Mouse (Mus musculus) WW6 (cell line): ENCODE results near the gene Gm5129.
"Not testable (repeated sequence)": the region's sequence is repeated elsewhere in the genome, so short reads cannot be mapped to it uniquely, and the experiment has no call there.

Experiments
- DNase-seq: peaks from one replicate; pipeline ENCODE4 v3.0.0-alpha.2; 2013; ENCODE audit warnings: low read depth, low spot score

Gm5129 gene

DNA sequence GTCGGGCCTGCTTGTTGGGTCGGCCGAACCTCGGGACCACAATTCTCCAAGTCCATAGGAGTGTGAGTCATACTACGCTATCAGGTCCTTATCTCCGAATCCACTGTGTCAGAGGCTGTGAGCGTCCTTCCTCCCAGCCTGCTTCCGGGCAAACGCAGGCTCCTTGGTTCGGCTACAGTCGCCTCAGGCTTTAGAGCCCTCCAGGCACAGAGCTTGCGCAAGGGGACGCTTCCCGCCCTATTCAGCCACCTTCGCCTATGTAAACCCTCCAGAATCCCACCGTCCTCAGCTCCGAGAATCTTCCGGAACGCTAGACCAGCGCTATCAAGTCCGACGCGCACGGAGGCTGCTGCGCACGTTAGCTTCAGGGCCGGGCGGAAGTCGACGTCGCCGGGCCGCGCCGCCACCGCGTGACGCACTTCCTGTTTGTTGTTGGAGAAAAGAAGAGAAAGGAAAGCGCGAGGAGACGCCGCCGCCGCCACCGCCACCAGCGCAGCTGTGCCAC lies at the start of gene Gm5129, which contains the start of gene Dnajb6:
Gene Gm5129, minus strand, starts transcription at position 380 of the 505 bp plus-strand sequence.
Gene Dnajb6, plus strand, starts transcription at position 132 of the 505 bp plus-strand sequence.
- DNase-seq: peak; percentile 86

DNA sequence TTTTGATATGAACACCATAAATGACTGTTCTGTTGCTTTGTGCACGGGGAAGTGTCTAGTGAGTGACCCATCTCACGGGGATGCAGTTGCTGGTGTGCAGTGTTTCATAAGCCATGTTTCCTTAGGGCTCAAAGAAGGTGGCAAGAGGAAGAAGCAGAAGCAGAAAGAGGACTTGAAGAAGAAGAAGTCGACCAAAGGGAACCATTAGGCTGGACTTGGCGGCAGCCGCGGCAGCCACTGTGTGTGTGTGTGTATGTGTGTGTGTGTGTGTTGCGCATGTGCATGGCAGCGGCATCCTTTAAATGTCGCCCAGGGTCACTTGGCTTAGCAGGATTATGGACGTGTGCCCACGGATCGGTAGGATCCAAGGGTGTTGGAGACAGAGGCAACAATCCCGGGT lies 49.2 kb upstream of the Gm5129 start:
- DNase-seq: not testable (repeated sequence)

DNA sequence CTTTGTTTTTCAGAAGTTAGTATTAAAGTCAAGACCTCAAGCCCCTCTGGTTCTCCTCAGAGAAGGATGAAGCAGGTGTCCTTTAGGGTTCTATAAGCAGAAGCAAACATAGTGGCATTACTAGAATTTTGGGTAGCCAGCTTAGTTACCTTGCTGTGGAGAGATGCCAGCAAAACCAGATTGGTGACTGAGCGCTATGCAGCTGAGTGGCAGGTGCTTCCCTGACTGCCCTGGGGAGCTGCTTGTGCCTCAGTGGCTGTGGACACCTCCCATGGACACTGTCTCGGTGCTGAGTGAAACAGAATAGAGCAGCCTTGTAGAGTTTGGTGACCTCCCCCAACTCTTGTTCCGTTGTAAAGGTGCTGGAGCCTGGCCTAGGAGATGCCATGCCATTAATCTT lies 46.5 kb upstream of the Gm5129 start:
- no peak for DNase-seq

DNA sequence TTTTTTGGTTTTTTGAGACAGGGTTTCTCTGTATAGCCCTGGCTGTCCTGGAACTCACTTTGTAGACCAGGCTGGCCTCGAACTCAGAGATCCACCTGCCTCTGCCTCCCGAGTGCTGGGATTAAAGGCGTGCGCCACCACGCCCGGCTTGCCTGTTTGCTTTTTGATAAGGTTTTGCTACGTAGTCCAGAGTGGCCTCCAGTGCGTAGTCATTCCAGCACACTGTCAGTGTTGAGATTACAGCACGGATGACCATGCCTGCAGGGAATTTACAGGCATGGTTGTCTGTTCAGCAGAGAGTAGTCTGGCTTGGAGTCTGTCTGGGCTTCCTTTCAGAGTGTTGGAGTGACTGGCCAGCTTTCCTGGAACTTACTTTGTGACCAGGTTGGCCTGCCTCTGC lies 44.0 kb upstream of the Gm5129 start:
- DNase-seq: not testable (repeated sequence)

DNA sequence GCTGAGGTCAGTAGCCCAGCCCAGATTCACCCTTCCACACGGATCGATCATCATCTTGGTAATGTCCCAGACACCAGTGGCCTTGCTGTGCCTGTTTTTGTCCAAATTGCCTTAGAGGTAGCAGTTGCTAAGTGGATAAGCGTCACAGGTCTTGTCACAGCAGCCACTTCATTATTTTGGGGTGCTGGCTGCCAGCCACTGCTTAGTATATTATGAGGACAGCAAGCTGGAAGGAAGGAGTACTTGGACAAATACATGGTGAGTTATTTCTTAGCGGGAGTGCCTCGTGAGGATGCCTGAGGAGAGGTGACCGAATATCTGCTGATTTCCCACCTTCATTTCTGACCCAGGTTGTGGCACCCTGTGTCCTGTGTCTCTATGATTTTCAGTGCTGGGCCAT lies 42.3 kb upstream of the Gm5129 start:
- no peak for DNase-seq

DNA sequence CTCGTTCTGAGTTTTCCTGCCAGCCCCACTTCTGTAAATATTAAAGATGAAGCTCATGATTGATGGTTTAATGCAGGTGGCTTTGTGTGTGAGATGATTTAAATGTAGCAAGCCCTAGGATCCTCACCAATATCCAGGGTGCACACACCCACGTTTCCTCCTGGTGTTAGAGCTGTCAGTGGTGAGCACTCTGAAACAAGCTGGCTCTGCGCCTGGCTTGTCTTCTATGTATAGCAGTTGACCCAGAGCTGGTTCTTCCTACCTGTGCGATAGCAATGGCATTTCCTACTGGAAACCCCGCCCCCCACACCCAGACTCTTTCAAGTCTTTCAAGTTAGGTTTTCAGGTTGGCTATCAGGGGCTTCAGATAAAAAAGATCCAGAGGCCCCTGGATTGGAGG lies 39.7 kb upstream of the Gm5129 start:
- no peak for DNase-seq

DNA sequence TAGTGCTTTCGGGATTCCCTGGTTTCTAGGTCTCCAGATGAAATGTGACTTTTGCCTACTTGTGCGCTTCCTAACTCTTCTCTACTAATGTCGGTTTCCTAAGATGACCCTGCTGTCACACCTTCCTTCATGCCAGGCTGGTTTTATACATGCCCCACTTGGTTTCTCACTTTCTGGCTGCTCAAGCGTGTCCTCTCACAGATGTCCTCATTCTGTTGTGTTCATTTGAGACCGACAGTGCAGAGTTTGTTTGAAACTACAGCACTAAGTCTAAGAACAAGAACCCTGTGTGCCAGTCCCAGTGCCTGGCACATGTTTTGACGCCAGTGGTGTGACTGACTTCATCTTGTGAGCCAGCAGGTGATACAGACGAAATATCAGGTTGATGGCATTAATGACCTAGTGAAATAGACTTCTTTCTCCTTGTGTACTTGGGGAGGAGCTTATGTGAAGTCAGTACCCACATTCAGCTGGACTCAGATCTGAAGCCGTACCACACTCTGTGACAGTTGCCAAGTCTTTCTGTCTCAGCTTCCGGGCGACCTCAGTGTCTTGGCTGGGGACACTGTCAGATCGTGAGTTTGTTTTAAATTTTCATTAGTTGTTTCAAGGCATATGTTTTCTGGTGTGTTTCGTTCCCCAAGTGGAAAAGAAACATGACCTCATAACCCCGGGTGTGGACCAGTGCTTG lies 37.9 kb upstream of the Gm5129 start:
- no peak for DNase-seq

DNA sequence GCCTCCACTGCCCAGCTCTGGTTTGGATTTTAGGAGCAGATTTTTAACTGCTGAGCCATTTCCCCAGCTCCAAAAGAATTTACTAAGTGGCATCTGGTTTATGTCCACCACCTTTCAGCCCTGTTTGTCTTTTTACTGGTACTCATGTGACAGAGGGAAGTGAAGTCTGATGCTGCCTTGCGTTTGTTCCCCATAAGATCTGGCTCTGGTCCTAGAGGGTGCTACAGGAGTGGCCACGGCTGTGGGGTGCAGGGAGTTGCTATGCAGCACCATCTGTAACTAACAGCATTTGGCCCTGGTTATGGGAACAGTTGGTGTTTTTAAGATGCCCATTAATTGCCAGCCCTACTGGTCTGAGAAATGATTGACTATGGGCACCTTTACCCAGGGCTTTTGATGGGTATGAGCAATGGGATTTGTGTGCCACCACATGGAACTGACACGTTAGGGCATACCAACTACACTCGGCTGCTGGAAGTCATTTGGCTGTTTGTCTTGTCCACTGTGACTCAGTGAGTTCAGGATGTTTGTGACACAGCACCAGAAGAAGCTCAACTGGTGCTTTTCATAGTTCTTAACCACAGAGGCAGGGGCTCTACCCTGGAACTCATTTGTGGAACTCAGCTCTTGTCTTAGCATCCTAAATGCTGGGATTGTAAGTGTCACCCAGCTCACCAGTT lies 37.1 kb upstream of the Gm5129 start:
- DNase-seq: no peak

DNA sequence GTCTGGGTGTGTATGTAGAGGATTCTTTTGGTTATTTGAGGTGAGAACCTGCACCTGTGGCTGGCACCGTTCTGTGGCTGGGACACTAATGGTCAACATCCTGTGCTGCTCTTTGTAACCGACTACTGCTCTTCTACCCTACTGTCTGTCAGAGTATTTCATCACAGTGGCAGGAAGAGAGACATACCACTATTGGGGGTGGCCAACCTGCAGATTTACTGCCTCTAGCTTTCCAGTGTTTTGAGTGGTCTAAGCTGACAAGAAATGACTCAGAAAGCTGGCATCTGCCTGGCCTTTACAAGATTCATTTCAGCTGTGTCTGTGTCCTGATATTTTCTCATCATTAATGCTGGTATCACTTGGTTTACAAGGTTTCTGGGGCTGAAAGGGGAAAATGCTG lies 36.3 kb upstream of the Gm5129 start:
- no peak for DNase-seq

DNA sequence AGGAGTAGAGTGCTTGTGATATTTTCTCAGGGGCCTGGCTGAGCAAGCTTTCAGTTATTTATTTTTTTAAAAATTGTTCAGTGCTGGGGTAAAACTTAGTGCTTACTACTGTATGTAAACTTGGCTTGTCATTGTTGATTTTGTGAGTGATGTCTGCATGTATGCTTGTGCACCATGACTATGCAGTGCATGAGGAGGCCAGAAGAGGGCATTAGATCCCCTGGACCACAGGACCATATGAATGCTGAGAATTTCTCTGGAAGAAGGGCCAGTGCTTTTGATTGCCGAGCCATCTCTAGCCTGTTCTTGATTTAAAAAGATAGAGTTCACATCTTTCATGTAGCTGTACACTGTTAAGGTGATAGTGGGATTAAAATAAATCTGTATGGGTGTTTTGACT lies 35.2 kb upstream of the Gm5129 start:
- DNase-seq: no peak

DNA sequence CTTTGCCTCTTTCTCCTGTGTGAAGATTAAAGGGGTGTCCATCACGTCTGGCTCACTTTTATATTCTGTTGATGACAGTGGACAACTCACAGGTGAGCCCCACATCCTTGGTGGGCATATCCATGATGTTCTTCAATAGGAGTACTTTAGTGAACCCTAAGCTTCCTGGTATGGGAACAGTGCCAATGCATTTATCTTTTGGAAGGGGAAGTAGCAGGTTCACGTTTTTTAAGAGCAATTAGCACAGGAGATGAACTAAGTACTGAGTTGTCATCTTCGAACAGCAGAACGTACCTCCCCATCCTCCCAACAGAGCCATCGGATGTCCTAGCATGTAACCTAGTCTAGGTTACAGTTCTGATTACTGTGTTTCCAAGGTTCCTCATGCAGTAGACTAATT lies 23.6 kb upstream of the Gm5129 start:
- no peak for DNase-seq

DNA sequence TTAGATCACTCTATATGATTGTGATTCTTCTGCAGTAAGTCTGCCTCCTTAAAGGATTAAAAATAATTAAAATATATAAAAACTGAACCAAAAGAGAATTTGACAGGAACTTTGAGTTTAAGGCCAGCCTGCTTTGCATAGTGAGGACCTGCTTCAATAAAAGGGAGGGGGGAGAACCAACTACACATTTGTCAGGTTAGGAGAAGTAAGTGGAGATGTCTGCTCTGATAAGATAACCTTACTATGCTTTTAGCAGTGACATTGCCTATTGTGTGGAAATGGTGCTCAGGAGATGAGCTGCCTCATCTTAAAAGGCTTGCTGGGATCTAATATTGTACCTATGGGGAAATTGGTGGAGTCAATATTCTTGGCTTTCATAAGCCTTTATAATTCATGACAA lies 17.2 kb upstream of the Gm5129 start:
- no peak for DNase-seq

DNA sequence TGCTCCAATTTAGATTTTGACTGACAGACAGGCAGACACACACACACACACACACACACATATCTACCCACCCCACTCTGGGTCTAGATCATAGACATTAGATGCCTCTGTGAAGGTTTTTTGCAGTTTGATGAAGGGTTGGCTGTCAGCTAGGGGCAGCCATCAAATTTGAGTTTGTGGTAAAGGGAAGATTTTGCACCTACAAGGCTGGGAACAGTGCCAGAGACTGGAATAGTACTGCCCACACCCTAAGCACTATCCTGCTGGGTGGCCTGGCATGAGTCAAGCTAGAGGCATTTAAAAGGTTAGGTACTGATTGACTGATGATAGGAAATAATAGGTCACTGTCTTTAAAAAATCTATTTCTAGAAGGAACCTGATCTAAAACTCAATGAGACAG lies 15.6 kb upstream of the Gm5129 start:
- DNase-seq: no peak

DNA sequence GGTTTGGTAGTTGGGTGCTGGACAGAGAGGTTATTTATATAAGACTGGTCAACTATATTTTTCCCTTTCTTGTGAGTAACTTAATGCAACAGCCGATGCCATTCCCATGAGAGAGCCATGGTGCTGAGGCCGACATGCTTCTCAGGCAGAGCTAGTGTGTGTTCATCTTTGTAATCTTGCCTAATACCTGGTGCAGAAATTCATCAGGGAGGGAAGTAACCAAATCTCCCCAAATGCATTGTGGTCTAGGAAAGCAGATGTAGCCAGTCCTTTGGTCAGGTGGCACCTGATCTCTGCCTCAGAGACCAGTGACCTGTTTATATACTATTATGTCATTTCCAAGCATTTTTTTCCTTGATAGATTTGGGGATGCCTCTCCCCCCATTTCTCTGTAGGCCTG lies 11.9 kb upstream of the Gm5129 start:
- no peak for DNase-seq

DNA sequence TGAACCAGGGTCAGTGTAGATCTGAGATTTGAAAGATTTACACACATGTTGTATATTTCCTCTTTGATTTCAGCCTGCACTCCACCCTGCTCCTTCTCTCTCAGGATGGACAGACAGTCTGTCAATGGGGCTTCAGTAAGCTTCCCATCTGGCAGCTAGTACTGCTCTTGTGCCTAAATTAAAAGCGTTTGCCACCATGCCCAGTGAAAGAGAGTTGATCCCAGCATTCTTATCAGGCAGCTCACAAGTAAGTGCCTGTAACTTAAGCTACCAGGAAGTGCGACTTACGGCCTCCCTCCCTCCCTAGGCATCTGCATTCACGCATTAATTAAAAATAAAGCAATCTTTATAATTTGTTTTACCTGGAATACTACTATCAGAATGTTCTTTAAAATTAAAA lies 5.4 kb upstream of the Gm5129 start:
- no peak for DNase-seq

DNA sequence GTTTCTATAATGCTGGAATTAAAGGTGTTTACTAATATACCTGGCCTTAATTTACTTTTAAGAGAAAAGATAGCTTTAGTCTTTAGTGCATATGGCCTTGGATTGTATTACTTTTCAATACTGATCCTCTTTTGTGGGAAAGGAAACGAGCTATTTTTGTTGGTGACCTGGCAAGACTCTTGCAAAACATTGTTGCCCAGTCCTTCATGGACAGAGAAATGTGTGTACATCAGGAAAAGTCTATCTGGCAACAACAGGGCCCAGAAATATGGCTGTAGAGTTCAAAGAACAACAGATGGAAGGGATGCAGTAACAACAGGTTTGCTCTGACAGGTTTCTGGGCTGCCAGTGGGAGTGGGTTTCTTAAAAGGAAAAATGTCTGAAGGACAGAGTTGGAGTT lies 4.9 kb upstream of the Gm5129 start:
- no peak for DNase-seq

DNA sequence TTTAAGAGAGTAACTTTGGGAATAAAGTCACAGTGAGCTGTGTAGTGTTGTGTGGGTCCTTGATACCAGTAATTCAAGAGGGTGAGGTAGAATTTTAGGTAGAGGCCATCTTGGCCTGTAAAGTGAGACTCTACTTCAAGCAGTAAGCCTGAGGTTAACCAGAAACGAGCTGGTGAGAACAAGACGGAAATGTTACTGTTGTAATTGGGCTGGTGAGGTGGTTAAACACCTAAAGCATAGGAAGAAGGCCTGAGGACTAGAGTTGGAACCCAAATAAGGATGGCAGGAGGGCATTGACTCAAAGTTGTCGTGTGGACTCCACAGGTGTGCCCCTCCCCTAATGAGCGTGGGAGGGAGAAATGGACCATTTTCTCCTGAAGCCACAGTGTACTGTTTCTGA lies 2.3 kb upstream of the Gm5129 start:
- DNase-seq: no peak

DNA sequence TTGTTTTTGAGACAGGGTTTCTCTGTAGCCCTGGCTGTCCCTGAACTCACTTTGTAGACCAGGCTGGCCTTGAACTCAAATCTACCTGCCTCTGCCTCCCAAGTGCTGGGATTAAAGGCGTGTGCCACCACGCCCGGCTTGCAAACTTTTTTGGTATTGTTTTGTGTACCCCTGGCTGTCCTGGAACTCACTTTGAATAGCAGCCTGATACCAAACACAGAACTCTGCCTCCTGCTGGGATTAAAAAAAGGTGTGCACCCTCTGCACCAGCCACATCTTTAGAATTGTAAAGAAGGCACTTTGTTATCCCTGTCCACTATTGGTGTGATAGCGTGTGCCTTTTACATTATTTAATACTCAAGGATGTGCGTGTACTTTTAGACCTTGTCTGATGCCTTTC lies 1.7 kb upstream of the Gm5129 start:
- no peak for DNase-seq

DNA sequence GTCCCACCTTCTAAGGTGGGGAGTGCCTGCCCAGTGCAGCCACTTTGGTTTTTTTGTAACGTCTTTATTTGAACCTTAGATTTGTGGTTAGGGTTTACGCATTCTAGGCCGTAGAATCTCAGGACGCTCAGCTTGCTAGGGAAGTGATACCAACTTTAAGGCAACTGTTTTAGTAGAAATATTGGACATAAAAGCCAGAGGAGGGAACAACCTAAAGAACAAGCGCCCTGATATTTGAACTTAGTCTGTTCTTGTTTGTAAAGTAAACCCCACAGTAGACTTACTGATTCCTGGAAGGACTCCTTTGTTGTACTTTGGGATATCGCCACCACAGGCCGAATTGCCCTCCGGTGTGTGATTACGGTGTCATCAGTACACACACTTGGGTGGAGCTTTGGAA lies 1.2 kb upstream of the Gm5129 start:
- DNase-seq: no peak

DNA sequence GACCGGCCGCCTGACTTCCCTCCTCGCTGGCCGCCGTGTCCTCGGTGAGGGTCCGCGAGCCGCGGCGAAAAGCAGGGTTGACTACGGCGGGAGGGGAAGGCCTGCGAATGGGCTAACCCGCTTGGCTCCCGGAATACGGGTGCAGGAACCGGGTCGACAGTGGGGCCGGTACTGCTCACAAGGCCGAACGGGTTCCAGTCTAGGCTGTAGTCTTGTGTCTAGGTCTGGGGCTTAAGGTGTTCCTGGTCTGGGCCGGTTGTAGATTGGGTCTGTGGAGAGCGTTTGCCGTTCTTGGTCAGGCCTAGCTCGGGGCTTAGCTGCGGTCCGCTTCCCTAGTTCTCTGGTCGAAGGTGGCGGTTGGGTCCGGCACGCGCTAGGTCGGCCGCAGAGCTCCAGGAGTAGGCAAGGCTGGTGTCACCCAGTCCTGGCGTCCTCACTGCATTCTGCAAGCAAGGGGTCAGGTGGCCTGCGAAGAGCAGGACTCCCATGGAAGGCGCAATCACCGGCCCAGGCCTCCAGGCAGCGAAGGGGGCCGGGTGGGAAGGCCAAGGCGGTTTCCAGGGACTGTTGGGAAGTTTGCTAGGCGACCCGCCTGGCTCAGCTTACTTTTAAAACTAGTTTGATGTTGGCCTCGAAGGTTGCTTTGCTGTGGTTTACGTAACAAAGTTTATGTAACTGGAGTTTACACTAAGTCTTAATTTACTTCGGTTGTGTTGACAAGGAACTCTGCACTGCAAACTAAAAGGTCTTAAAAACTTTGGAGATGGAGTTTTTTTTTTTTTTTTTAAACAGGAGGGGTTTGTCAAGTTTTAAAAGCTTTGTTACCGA lies 551 bp upstream of the Gm5129 start:
- no peak for DNase-seq

DNA sequence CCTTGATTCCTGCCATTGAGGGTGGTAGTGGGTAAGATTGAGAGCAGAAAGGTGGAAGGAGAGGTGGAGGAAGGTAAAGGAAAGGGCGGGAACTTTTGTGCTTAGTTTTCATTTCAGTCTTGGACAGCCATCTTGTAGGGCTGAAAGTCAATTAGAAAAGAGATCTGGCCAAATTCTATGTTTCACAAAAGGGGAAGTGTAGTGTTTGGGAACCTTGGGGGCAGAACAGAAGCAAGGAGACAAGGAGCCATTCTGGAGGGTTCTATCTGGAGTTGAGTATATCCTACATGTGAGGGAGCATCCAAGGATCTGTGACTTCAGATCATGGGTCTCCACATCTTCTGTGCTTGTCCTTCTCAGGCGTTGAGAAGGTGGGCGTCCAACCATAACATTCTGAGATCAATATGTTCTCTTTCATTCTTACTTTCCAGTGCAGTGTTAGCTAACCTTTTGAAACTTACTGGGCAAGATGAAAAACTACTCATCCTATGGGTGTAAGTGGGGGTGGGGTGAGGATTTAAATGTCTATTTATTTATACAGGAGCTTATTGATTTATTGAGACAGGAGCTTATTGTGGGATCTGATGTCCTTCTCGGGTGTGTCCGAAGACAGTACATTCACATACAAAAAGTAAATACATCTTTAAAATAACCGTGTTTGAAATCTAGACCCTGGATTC lies 765 bp downstream of the Gm5129 start:
- no peak for DNase-seq

DNA sequence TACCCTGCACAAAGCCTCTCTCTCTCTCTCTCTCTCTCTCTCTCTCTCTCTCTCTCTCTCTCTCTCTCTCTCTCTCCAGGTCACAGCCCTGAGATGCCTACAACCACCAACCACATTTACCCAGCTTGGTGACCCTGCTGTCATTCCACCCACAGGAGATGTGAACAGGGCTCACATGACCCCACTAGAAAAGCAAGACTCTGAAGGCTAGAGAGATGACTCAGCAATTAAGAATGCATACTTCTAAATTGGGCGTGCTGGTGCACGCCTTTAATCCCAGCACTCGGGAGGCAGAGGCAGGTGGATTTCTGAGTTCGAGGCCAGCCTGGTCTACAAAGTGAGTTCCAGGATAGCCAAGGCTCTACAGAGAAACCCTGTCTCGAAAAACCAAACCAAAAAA lies 9.7 kb downstream of the Gm5129 start:
- not testable (repeated sequence) for DNase-seq
